Mouse (Mus musculus) heart, postnatal 14 days (tissue): ENCODE data around the gene Ndufs8. TPM values are rescaled to one million over a fixed set of nuclear protein-coding genes. Genes with fewer than 3 reads are reported as not detected.

Experiments
- DNase-seq, 2 experiments: peaks; one replicate each; pipeline ENCODE4 v3.0.0; 2021 to 2022
- intact Hi-C: fragments of 180-260 bp; cut with DNase I; formaldehyde crosslinking; loops from one replicate; pipeline ENCODE4 v1.15.1; 2025
- total RNA-seq, 2 experiments: library from RNA; stranded (reverse); gene quantifications; 2 replicates each; pipeline ENCODE4 v1.2.3; 2021

Ndufs8 gene
- total RNA-seq, 2 experiments from 2014 or later = 438 to 441 TPM

- intact Hi-C loops = loop anchor here (5.0 kb wide), 2 partner anchors 34 to 84 kb away; partner anchors contain the start of gene Chka
- peak; percentile 60 to 71 for DNase-seq
Observed at GRCm38 (mm10) chr19:3935896-3936850, 23.6 kb upstream of the Ndufs8 start.

- intact Hi-C loops = loop anchor here (5.0 kb wide), 2 partner anchors 33 to 83 kb away; partner anchors contain the start of gene Chka
- DNase-seq = peak; percentile 66 to 75
Observed at GRCm38 (mm10) chr19:3935032-3935895, 22.7 kb upstream of the Ndufs8 start, which contains the start of gene Unc93b1. Unc93b1 (plus strand) TSS chr19:3935186.

GRCm38 (mm10) chr19:3931716-3932115 lies 19.1 kb upstream of the Ndufs8 start:
- DNase-seq = no peak
- intact Hi-C loops = no loop called here

GRCm38 (mm10) chr19:3930262-3931057 lies 17.9 kb upstream of the Ndufs8 start:
- DNase-seq = no peak
- intact Hi-C loops = no loop called here

GRCm38 (mm10) chr19:3929211-3929941 lies 16.8 kb upstream of the Ndufs8 start, which contains the start of gene Aldh3b1:
Aldh3b1 (minus strand) TSS chr19:3929808.
- peak; percentile 92 to 94 for DNase-seq
- intact Hi-C loops = no loop called here

- no peak for DNase-seq
- intact Hi-C loops = no loop called here
Observed at GRCm38 (mm10) chr19:3928779-3929178, 16.2 kb upstream of the Ndufs8 start.

- intact Hi-C loops = no loop called here
- no peak for DNase-seq
Observed at GRCm38 (mm10) chr19:3927989-3928388, 15.4 kb upstream of the Ndufs8 start.

GRCm38 (mm10) chr19:3926685-3927084 lies 14.1 kb upstream of the Ndufs8 start:
- intact Hi-C loops = no loop called here
- no peak for DNase-seq

- no peak for DNase-seq
Observed at GRCm38 (mm10) chr19:3926279-3926678, 13.7 kb upstream of the Ndufs8 start.

GRCm38 (mm10) chr19:3925859-3926258 lies 13.3 kb upstream of the Ndufs8 start:
- intact Hi-C loops = no loop called here
- no peak for DNase-seq

More at GRCm38 (mm10) chr19:3926279-3926678, 13.7 kb upstream of the Ndufs8 start:
- intact Hi-C loops = no loop called here

- DNase-seq = no peak
- intact Hi-C loops = no loop called here
Observed at GRCm38 (mm10) chr19:3924868-3925267, 12.3 kb upstream of the Ndufs8 start.

GRCm38 (mm10) chr19:3924190-3924589 lies 11.6 kb upstream of the Ndufs8 start:
- intact Hi-C loops = no loop called here
- DNase-seq = no peak

GRCm38 (mm10) chr19:3923586-3923985 lies 11.0 kb upstream of the Ndufs8 start:
- DNase-seq = peak; percentile 59 to 63

GRCm38 (mm10) chr19:3922661-3923371 lies 10.2 kb upstream of the Ndufs8 start:
- intact Hi-C loops = no loop called here
- DNase-seq = no peak

More at GRCm38 (mm10) chr19:3923586-3923985, 11.0 kb upstream of the Ndufs8 start:
- intact Hi-C loops = no loop called here

- intact Hi-C loops = no loop called here
- DNase-seq = no peak
Observed at GRCm38 (mm10) chr19:3919928-3920327, 7.4 kb upstream of the Ndufs8 start.

- intact Hi-C loops = no loop called here
- DNase-seq = no peak
Observed at GRCm38 (mm10) chr19:3916727-3917126, 4.2 kb upstream of the Ndufs8 start.

GRCm38 (mm10) chr19:3914535-3914934 lies 2.0 kb upstream of the Ndufs8 start:
- intact Hi-C loops = no loop called here
- DNase-seq = no peak

GRCm38 (mm10) chr19:3913692-3914091 lies 1.1 kb upstream of the Ndufs8 start:
- DNase-seq = no peak
- intact Hi-C loops = no loop called here

- DNase-seq = no peak
- intact Hi-C loops = no loop called here
Observed at GRCm38 (mm10) chr19:3910206-3910605, 2.4 kb downstream of the Ndufs8 start.
